Mouse (Mus musculus) lung, postnatal 0 days (tissue): ENCODE measurements around the gene Slc28a3.

Experiments
- CTCF ChIP-seq: IDR thresholded peaks from 2 replicates; pipeline ENCODE4 v1.5.1; 2016; ENCODE audit warnings: antibody characterized with exemption, mild to moderate bottlenecking
- EP300 ChIP-seq: IDR thresholded peaks from 2 replicates; pipeline ENCODE4 v1.6.1; 2016; ENCODE audit warnings: antibody characterized with exemption, mild to moderate bottlenecking, control low read depth

DNA sequence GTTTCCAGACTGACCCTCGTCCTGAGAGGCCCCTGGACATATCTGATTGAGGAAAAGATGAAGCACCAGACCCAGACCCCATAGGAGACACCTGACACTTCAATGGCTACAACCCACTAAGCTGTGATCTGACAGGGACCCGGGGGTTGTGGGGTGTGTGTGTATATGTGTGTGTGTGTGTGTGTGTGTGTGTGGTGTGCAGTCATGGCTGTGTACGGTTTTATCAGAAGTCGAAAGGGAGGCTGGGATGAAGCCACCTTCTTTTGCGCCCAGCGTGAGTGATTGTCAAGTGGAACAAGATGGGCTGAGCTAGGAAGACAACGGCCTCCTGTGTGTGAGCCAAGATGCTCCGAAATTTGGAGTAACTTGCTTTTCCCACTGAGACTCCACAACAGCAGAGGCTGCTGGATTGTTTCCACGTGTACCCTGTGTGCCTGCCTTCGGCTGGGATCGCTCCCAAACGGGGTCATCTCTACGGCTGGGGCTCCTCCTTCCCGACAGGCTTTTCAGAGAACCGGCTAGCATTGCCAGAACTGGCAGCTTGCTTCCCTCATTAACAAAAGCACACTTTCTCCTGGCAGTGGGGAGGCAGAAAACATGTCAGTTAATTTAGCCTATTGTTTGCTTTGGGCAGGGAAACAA lies 50.1 kb downstream of the Slc28a3 start:
- TF ChIP-seq CTCF (no peak), EP300 (no peak)
